Mouse (Mus musculus) frontal cortex, postnatal 14 days (tissue): ENCODE measurements around the gene Cs.
"Not testable (repeated sequence)": the region's sequence is repeated elsewhere in the genome, so short reads cannot be mapped to it uniquely, and the experiment has no call there.

Source experiments
- DNase-seq, 2 experiments: peaks; one replicate each; pipeline ENCODE4 v3.0.0; 2022; ENCODE audit warnings: low spot score in 2 of 2

Gene Cs

GRCm38 (mm10) chr10:128332358-128333249, 4.9 kb upstream of the Cs start:
- not testable (repeated sequence) for DNase-seq

GRCm38 (mm10) chr10:128335582-128335981, 2.0 kb upstream of the Cs start:
- DNase-seq = peak in 1 of 2 experiments; percentile 58

GRCm38 (mm10) chr10:128336195-128336594, 1.3 kb upstream of the Cs start:
- no peak for DNase-seq

- DNase-seq = no peak
Observed at GRCm38 (mm10) chr10:128336597-128336996, 937 bp upstream of the Cs start.

GRCm38 (mm10) chr10:128338415-128338814, 881 bp downstream of the Cs start:
- no peak for DNase-seq

GRCm38 (mm10) chr10:128338948-128339347, 1.4 kb downstream of the Cs start:
- DNase-seq = no peak

- DNase-seq = no peak
Observed at GRCm38 (mm10) chr10:128340257-128340656, 2.7 kb downstream of the Cs start.

GRCm38 (mm10) chr10:128343436-128343835, 5.9 kb downstream of the Cs start:
- DNase-seq = no peak

- peak; percentile 46 to 55 for DNase-seq
Observed at GRCm38 (mm10) chr10:128344568-128345275, 7.2 kb downstream of the Cs start.

- no peak for DNase-seq
Observed at GRCm38 (mm10) chr10:128347541-128347940, 10.0 kb downstream of the Cs start.

GRCm38 (mm10) chr10:128358796-128359195, 21.3 kb downstream of the Cs start:
- peak in 1 of 2 experiments; percentile 32 for DNase-seq

- no peak for DNase-seq
Observed at GRCm38 (mm10) chr10:128359226-128359625, 21.7 kb downstream of the Cs start.

GRCm38 (mm10) chr10:128361836-128362235, 24.3 kb downstream of the Cs start:
- no peak for DNase-seq

- no peak for DNase-seq
Observed at GRCm38 (mm10) chr10:128362568-128362967, 25.0 kb downstream of the Cs start.

GRCm38 (mm10) chr10:128367899-128368401, 30.4 kb downstream of the Cs start:
- DNase-seq = no peak

- DNase-seq = peak; percentile 86 to 92
Observed at GRCm38 (mm10) chr10:128368402-128369217, 31.1 kb downstream of the Cs start, which contains the start of gene Coq10a. Gene Coq10a, minus strand, starts transcription at chr10:128368997.

- no peak for DNase-seq
Observed at GRCm38 (mm10) chr10:128369218-128369543, 31.6 kb downstream of the Cs start.

GRCm38 (mm10) chr10:128369599-128369998, 32.1 kb downstream of the Cs start:
- no peak for DNase-seq

GRCm38 (mm10) chr10:128370021-128370420, 32.5 kb downstream of the Cs start:
- no peak for DNase-seq

GRCm38 (mm10) chr10:128370601-128371000, 33.1 kb downstream of the Cs start:
- no peak for DNase-seq

GRCm38 (mm10) chr10:128372142-128372541, 34.6 kb downstream of the Cs start:
- no peak for DNase-seq
